Mouse (Mus musculus) erythroblast, embryonic 14.5 days (primary cell): ENCODE data around the gene Nav2. TPM values are rescaled to one million over a fixed set of nuclear protein-coding genes. Genes with fewer than 3 reads are reported as not detected.

Experiments
- H3K27me3 ChIP-seq: 2 replicates; pipeline ENCODE4 v1.6.1; 2012; ENCODE audit warnings: inconsistent platforms; ENCODE audit not compliant: control insufficient read depth
- H3K36me3 ChIP-seq: 2 replicates; pipeline ENCODE4 v1.6.1; 2012; ENCODE audit warnings: mild to moderate bottlenecking, inconsistent platforms; ENCODE audit not compliant: control insufficient read depth
- H3K4me1 ChIP-seq: 2 replicates; pipeline ENCODE4 v1.6.1; 2012; ENCODE audit warnings: inconsistent platforms; ENCODE audit not compliant: control insufficient read depth
- H3K4me3 ChIP-seq: replicated peaks from 2 replicates; pipeline ENCODE3; 2012; ENCODE audit warnings: moderate library complexity, mild to moderate bottlenecking, inconsistent platforms
- H3K9me3 ChIP-seq: 2 replicates; pipeline ENCODE4 v1.6.1; 2012; ENCODE audit warnings: low read length, inconsistent platforms, mixed read lengths; ENCODE audit not compliant: control insufficient read depth
- GATA1 ChIP-seq: IDR thresholded peaks from 2 replicates; pipeline ENCODE4 v1.6.1; 2012; ENCODE audit warnings: low read length, inconsistent platforms, mixed read lengths
- TAL1 ChIP-seq: IDR thresholded peaks from 3 replicates; pipeline ENCODE4 v1.6.1; 2012; ENCODE audit warnings: low read length, inconsistent platforms, mixed read lengths
- polyA plus RNA-seq: library from polyadenylated mRNA; stranded (reverse); fragments of >175 nt; gene quantifications from 2 replicates; pipeline ENCODE4 v1.2.3, GENCODE M21; 2012

Nav2 gene
- polyA plus RNA-seq, 1 experiment: 0.11 TPM

DNA sequence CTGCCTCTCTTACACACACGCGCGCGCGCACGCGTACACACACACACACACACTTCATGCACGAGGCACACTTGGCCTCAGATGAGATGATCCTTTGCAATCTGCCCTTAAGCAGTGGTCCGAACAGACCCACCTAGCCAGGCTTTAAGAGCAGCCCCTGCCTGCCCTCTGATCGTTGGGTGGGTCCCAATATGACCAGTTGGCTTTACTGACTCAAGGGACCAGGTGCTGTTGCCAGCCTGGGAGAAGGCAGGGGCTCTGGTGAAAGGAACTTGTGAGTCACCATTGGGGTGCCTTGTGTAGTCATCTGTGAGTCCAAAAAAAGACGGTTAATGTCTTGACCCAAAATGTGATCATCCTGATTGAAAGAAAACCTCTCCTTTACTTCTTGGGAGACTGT lies 9.9 kb downstream of the Nav2 start:
- Histone ChIP-seq H3K9me3 (no peaks in the 10 kb centered on the region), H3K36me3 (no peaks in the 10 kb centered on the region), H3K4me3 (no peak overlapping the region), H3K4me1 (no peaks in the 10 kb centered on the region), H3K27me3 (no peaks in the 10 kb centered on the region; the same call in 1 of the 2 replicates)
- TF ChIP-seq TAL1 (no peak), GATA1 (no peak)

DNA sequence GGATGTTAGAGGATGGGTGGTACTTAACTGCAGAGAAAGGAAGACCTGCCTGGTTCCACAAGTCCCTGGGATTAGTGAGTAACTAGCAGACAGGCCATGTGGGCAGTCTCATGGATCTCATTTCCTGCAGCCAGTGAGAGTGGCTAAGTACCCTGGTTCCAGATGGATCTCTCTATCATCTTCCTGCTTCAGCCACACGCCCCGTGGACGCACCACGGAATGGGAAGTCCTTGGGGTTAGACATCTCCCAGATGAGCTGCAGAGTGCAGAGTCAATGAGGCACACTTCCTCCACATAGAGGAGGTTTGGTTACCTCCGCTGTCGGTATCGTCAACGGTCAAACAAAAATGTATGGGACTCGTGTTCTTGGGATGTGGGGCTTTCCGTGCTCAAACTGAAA lies 15.1 kb downstream of the Nav2 start:
- Histone ChIP-seq H3K9me3 (no peaks in the 10 kb centered on the region), H3K4me3 (no peak overlapping the region), H3K36me3 (no peaks in the 10 kb centered on the region), H3K4me1 (no peaks in the 10 kb centered on the region), H3K27me3 (0 out of 2 replicates have a peak, but pooled peaks cover 2% of the 10 kb centered on the region)
- no peak for TF ChIP-seq GATA1
- TF ChIP-seq TAL1: no peak

DNA sequence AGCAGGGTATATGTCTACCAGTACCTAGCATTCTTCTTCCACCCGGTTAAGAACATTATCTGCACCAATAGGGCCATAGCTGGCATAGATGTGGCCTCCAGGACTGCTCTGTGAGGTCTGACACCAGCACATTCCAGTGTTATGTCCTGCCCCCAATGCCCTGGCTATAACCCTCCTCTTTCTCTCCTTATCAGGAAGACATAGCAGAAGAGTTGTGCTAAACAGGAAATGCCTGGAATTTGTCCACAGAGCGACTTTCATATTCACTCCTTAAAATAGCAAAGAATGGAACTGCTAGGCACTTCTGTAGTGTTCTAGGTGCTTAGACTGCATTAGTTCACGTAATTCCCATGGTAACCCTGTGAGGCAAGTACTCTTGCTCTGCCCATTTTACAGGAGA lies 16.7 kb downstream of the Nav2 start:
- H3K9me3 ChIP-seq: no peaks in the 10 kb centered on the region
- H3K4me1 ChIP-seq: no peaks in the 10 kb centered on the region
- H3K27me3 ChIP-seq: 0 out of 2 replicates have a peak, but pooled peaks cover 2% of the 10 kb centered on the region
- no peak overlapping the region for H3K4me3 ChIP-seq
- no peaks in the 10 kb centered on the region for H3K36me3 ChIP-seq
- no peak for TF ChIP-seq TAL1
- no peak for TF ChIP-seq GATA1

DNA sequence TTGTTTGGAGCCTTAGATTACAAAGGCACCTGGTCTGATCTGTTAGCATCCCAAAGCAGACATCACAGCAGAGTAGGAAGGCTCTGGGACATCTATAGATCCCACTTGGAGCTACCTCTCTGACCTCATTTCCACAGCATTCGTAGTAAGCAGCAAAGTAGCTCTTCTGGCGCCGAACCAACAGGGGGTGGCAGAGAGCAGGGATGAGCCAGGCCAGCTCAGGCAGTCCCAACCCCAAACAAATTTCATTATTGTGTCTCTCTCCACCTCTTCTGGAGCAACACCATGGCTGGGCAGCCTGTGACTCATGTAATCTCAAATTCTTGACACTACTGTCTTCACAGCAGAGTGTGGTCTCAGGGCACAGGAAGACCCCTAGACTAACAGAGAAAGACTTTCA lies 19.8 kb downstream of the Nav2 start:
- 0 out of 2 replicates have a peak, but pooled peaks cover 2% of the 10 kb centered on the region for H3K27me3 ChIP-seq
- no peak overlapping the region for H3K4me3 ChIP-seq
- no peaks in the 10 kb centered on the region for H3K36me3 ChIP-seq
- no peaks in the 10 kb centered on the region for H3K4me1 ChIP-seq
- H3K9me3 ChIP-seq: no peaks in the 10 kb centered on the region
- TF ChIP-seq GATA1: no peak
- no peak for TF ChIP-seq TAL1

DNA sequence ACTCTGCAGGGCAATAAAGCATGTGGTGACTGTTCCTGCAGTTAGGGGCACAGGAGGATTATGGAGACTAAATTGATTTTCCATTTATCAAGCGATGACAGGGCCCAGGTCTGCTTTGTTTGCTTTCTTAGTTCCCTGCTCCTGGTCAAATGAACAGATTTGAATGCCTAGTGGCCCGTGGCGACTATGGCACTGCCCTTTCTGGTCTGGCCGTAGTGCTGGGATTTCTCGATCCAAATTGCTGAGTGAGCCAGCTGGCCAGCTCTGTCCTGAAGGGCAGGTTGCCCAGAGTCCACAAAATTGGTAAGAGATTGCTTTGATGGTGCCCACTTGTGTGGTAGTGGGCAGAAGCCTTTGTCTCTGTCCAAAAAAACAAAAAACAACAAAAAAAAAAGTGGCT lies 21.9 kb downstream of the Nav2 start:
- no peak overlapping the region for H3K4me3 ChIP-seq
- no peaks in the 10 kb centered on the region for H3K9me3 ChIP-seq
- no peaks in the 10 kb centered on the region for H3K4me1 ChIP-seq
- H3K36me3 ChIP-seq: no peaks in the 10 kb centered on the region
- H3K27me3 ChIP-seq: no peaks in the 10 kb centered on the region
- TF ChIP-seq GATA1: no peak
- no peak for TF ChIP-seq TAL1

DNA sequence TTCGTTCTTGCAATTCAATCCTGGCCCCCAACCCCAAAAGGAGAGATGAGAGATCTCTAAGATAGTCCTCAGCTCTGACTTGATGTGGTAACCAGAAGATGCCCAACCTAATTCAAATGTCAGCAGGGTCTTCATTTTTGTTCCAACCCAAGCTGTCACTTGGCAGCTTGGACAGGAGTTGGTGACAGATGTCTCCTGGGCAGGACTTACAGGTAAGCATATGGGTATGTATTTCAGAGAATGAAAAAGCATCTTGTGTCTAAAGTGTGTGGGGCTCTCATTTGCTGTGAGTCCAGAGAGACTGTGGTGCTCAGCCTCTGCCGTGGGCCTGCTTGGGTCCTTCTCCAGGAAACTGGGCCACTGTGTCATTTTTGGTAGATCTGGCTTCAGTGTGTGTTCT lies 23.6 kb downstream of the Nav2 start:
- no peaks in the 10 kb centered on the region for H3K36me3 ChIP-seq
- H3K4me3 ChIP-seq: no peak overlapping the region
- TF ChIP-seq GATA1: no peak
- H3K9me3 ChIP-seq: no peaks in the 10 kb centered on the region
- no peaks in the 10 kb centered on the region for H3K27me3 ChIP-seq
- H3K4me1 ChIP-seq: no peaks in the 10 kb centered on the region

DNA sequence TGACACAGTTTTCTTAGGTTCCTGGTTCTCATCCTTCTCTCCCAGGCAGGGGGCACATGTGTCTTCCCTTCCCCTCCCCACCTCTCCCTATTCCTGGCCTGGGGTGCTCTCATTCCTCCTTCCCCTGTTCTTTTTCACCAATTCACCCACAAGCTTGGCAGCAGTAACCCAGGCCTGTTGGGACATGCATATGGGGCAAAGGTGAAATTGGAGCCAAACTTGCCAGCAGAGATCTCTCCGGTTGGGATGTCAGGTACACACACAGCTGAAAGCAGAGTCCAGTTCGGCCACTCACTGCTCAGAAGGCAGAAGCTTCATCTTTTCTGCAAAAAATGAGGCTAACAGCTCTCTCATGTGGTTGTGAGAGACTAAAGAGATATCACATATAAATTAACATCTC lies 26.3 kb downstream of the Nav2 start:
- TF ChIP-seq TAL1 (no peak), GATA1 (no peak)
- Histone ChIP-seq H3K36me3 (no peaks in the 10 kb centered on the region), H3K9me3 (no peaks in the 10 kb centered on the region), H3K4me1 (peaks cover 2% of the 10 kb centered on the region; the same call in 1 of the 2 replicates), H3K4me3 (no peak overlapping the region), H3K27me3 (no peaks in the 10 kb centered on the region)

DNA sequence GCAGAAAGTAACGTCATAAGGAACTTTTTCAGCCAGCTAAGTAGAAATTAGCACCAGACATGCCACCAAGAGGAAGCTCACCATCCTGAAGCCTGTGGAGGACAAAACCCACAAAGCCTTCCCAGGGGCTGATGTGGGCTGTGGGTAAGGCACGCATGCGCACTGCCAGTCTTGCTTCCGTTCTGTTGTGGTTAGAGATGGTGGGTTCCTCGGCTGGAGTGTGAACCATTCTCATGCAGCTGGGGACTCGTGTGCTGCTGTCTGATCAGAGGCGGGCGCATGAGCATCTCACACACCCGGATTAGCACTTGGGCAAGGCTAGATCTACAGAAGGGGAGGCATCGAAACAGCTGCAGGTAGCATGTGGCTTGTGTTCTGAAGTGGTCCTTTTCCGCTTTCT lies 29.0 kb downstream of the Nav2 start:
- Histone ChIP-seq H3K36me3 (no peaks in the 10 kb centered on the region), H3K27me3 (no peaks in the 10 kb centered on the region), H3K4me3 (no peak overlapping the region), H3K4me1 (peaks cover 2% of the 10 kb centered on the region; the same call in 1 of the 2 replicates), H3K9me3 (no peaks in the 10 kb centered on the region)
- TF ChIP-seq TAL1 (no peak), GATA1 (no peak)

DNA sequence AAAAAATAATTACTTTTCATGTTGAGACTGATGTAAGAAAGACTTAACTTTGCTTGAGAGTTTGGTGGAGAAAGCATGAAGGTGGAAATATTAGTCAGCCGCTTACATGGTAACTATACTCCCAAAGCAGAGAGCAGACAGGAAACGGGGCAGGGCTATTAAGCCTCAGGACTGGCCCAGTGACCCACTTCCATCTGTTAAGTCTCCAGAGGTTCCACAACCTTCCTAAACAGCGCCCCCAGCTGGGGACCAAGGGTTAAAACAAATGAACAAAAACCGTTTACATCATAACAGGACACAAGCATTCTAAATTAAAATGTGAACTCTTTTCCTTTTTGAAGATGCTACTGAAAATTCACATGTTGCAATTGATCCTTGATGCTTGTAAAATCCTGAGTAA lies 29.7 kb downstream of the Nav2 start:
- H3K4me1 ChIP-seq: peaks cover 2% of the 10 kb centered on the region; the same call in 1 of the 2 replicates
- no peak overlapping the region for H3K4me3 ChIP-seq
- no peaks in the 10 kb centered on the region for H3K9me3 ChIP-seq
- H3K36me3 ChIP-seq: no peaks in the 10 kb centered on the region
- TF ChIP-seq TAL1 (no peak), GATA1 (no peak)
- H3K27me3 ChIP-seq: no peaks in the 10 kb centered on the region

DNA sequence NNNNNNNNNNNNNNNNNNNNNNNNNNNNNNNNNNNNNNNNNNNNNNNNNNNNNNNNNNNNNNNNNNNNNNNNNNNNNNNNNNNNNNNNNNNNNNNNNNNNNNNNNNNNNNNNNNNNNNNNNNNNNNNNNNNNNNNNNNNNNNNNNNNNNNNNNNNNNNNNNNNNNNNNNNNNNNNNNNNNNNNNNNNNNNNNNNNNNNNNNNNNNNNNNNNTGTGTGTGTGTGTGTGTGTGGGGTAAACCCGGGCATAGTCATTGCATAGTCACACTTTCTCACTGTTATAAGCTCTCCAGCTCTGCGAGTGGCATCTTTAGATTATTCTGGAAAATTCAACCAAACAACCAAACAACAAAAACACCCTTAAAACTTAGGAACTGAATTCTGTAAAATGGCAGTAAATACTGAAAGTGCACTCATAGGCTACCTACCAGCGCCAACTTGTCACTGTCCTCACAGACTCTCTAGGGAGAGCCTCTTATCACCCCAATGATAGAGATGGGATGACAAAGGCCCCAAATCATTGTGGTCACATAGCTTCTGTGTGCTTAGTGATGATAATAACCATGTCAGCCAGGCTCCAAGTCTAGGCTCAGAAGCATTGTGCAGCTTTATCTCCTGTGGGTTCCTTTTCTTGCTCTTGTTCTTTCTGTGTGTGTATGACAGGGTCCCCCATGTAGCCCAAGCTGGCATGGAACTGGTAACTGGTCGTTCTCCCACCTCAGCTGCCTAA lies 40.0 kb downstream of the Nav2 start:
- Histone ChIP-seq H3K9me3 (no peaks in the 10 kb centered on the region), H3K4me3 (no peak overlapping the region), H3K36me3 (no peaks in the 10 kb centered on the region), H3K4me1 (peaks cover 6% of the 10 kb centered on the region), H3K27me3 (no peaks in the 10 kb centered on the region; the same call in 1 of the 2 replicates)
- TF ChIP-seq GATA1 (no peak), TAL1 (no peak)
